Mouse (Mus musculus): ENCODE measurements at regions not wholly inside any gene's neighbourhood (a gene's known extent, or its start where the extent isn't known, plus 50 kb on each side); places are given as distances from the start of the nearest gene placed in this dataset.

- TF ChIP-seq CTCF (IDR thresholded peaks at IDR 0.05; ENCODE audit: control insufficient read depth, insufficient read depth, insufficient replicate concordance, low read depth, low read length) (no peak), POLR2A (IDR thresholded peaks at IDR 0.05; ENCODE audit: control insufficient read depth, low read depth, low read length) (no peak)
These were observed 82.7 kb upstream of the Trpm1 start for GRCm38 (mm10) chr7:64070930-64071329.

All from testis, adult 2 months (tissue).